Mouse (Mus musculus): ENCODE measurements around the gene Tmem116. TPM values are rescaled to one million over a fixed set of nuclear protein-coding genes. Genes with fewer than 3 reads are reported as not detected.
"Not testable (repeated sequence)": the region's sequence is repeated elsewhere in the genome, so short reads cannot be mapped to it uniquely, and the experiment has no call there.

Gene Tmem116
- total RNA-seq, 1 experiment from 2014 or later, result 2.1 TPM

DNA sequence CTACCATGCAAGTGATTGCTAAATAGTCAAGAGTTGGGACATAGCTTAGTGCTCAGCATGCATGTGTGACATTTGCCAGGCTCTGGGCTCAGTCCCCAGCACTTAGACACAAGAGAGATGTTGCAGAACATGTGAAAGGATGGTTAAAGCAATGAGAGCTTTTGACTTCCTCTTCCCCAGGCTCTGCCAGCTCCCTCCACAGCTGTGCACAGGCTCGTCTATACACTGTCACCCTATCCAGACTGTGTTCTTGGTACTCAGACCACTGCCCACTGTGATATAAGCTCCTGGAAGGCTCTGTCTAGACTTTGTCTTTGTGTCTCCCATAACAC, 10.4 kb downstream of the Tmem116 start:
- DNase-seq, result no peak

- no peak for DNase-seq
Observed at GRCm38 (mm10) chr5:121462967-121463366, 11.3 kb downstream of the Tmem116 start.

- no peak for DNase-seq
Observed at GRCm38 (mm10) chr5:121463601-121464250, 12.0 kb downstream of the Tmem116 start.

GRCm38 (mm10) chr5:121469566-121469965, 17.9 kb downstream of the Tmem116 start:
- DNase-seq, result no peak

- DNase-seq, result no peak
Observed at GRCm38 (mm10) chr5:121472411-121472810, 20.7 kb downstream of the Tmem116 start.

DNA sequence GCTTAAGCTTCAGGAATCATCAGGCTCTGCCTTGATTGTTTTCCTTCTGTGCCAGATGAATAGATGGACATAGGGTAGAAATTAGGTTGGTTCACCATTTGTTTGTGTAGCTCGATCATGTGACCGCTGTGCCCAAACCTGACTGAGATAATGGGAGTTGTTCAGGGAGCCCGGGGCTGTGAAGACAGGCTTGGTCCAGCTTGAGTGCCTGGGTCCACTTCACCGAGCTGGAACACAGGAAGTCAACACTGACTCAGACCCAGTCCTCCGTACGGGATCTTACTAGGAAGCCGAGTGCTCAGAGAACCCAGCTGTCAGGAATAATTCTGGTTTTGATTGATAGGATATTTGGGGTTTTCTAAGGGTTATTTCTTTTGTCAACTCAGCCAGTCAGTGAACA, 22.9 kb downstream of the Tmem116 start:
- DNase-seq, result no peak

DNA sequence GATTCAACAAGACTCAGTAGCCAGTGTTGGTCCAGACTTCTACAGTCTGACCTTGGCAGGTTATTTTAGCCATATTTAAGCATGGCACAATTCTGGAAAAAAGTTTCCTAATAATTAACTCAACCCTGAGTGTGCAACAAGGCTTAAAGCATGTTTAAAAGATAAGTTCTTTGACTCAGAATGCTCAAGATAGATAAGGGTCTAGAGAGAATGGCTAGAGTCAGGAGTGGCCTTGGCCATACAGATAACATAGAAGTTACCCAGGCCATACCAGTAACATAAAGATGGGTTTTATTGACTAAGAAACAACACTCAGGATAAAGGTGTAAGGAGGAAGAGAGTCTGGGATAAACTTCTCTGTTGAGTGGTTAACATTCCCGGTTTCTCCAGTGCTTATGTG, 24.3 kb downstream of the Tmem116 start:
- no peak for DNase-seq

- DNase-seq, result peak; percentile 42
Observed at GRCm38 (mm10) chr5:121477680-121478079, 26.0 kb downstream of the Tmem116 start.

- DNase-seq, result no peak
Observed at GRCm38 (mm10) chr5:121484801-121485200, 33.1 kb downstream of the Tmem116 start.

GRCm38 (mm10) chr5:121493305-121493704, 41.6 kb downstream of the Tmem116 start:
- no peak for DNase-seq

GRCm38 (mm10) chr5:121500719-121501118, 49.0 kb downstream of the Tmem116 start:
- no peak for DNase-seq

DNA sequence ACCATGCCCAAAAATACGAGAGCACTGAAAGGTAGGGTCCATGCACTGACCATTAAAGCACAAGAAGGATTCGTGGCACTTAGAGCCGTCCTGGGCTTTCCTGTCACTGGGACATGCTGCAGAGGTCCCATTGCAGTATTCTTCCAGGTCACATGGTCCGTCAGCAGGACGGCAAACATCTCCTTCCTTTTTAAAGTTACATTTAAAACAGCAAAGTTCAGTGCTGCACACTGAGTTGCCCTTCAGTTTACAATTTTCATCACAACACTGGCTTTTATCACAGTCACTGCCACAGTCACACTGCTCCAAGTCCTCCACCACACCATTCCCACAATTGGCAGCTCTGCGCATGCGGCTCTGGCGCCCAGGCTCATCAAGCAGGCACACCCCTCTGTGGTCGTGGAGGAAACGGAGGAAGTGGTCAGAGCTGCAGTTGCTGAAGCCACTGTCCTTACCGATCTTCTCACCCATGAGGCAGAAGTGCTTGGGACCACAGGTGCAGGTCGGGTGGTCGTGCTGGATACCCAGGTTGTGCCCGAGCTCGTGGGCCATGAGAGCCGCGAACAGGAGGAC, 49.8 kb downstream of the Tmem116 start:
- DNase-seq, result not testable (repeated sequence)

DNA sequence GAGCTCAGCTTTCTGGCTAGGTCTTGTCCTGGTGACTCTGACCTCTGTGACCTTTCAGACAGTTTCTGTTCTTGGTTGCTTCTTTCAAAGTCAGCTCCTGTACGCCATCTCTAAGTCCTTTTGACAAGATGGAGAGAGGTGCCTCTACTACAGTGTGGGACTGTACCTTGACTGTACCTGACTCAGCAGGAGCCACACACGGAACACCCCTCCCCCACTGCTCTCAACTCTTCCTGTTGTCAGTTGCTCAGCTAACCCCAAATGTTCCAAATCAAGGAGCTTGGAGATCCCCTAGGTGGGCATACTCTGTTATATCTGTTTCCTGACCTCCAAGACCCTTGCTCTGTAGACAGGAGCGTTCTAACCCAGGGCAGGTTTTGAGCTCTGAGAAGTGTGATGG, 51.5 kb downstream of the Tmem116 start, which contains the start of gene Adam1b:
TSS of gene Adam1b (minus strand) at position 205 of the 400 bp plus-strand sequence.
- DNase-seq, result no peak

DNA sequence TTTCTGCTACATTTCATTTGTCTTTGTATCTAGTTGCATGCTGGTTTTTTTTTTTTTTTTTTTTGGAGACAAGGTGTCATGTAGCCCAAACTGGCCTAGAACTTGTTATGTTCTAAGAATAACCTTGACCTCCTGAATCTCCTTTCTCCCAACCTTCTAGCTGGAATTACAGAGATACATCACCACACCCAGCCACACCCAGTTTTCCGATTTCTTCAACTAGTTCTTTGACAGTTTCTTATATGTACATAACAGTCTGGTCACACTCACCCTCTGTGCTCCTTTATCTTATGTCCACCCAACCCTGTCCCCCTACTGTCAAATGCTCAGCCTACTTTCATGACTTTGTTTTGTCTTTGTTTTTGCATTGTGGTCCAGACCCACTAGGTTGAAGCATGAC, 55.2 kb downstream of the Tmem116 start:
- no peak for DNase-seq

DNA sequence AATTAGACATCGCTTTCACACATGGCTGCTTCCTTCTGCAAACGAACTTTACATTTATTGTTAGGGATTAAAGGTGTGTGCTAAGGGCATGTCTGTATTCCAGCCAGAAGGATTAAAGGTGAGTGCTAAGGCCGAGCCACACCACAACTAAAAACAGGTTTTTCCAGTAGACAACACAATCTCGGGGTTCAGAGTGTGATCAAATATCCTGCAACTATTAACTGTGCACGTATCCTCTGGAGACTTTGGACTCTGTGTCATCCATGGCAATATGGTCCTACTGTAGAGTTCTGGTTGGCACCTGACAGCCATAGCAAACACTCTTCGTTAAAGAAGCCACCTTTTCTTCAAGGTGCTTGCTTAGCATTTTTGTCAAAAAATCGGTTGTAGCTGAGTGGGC, 58.3 kb downstream of the Tmem116 start:
- no peak for DNase-seq

- DNase-seq, result no peak
Observed at GRCm38 (mm10) chr5:121518983-121519382, 67.3 kb downstream of the Tmem116 start.

GRCm38 (mm10) chr5:121519758-121520157, 68.1 kb downstream of the Tmem116 start:
- DNase-seq, result not testable (repeated sequence)

- DNase-seq, result peak; percentile 22
Observed at GRCm38 (mm10) chr5:121525774-121526450, 74.2 kb downstream of the Tmem116 start.

DNA sequence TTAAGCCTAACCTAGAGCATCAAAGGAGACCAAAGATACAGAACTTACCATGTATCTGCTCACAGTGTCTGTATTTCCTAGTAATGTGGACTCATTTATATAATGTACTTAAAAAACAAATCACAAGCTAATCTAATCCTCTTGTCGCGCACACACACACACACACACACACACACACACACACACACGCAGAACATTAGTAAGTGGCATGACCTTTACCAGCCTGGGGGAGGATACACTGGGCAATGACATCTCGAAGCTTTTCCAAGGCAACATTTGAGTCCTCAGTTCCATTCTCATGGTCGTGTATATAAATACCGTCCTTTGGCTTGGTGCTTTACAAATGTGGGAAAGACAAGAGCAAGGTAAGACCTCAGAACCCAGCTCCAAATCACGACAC, 74.8 kb downstream of the Tmem116 start:
- peak; percentile 65 for DNase-seq

DNA sequence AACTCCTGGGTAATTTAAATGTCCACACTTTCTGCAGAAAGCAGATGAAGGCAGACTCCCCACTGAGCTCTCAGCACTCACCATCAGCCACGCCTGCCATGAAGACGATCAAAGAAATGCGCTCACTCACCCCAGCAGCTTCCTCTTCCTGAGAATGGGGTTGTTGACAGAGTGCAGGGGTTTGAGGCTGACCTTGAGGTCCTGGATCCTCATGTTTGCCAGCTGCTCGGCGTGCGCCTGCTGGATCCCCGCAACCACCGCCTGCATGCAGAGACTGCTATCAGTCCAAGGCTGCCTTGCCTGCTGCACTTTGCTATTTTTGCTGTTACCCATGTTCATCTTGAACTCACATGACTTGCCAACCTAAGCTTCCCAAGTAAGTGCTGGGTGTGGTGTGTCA, 75.3 kb downstream of the Tmem116 start:
- peak; percentile 62 for DNase-seq

GRCm38 (mm10) chr5:121534521-121534920, 82.8 kb downstream of the Tmem116 start:
- DNase-seq, result peak; percentile 19

- DNase-seq, result no peak
Observed at GRCm38 (mm10) chr5:121535116-121535515, 83.4 kb downstream of the Tmem116 start.

DNA sequence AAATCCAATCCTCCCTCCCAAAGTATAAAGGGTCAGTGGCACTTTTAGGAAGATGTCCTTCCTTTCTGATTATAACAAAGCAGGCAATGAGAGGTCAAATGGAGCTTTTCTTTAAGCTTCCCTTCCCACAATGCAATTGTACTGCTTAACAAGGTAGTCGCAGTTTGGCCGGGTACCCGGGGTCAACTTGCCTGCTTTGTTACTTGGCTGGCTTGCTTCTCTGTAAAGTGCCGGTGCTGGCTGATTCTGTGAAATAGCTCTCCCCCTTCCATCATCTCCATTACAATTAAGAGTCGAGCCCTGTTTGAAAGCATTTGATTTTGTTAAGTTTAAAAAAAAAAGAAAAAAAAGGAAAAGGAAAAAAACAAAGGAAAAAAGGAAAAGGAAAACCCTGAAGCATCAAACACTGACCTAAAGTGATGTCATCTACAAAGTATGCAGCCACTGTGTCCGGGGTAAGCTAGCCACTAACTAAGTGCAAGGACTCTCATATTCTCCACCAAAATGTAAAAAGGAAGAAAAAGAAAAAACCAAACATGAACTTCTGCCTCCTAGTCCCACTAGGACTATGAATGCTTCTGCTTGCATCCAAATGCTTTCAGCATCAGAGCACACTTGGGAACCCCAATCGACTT, 85.3 kb downstream of the Tmem116 start:
- no peak for DNase-seq
